Mouse (Mus musculus) kidney, postnatal 10 days (tissue): ENCODE data around the gene Kcnj4.

Experiments used
- DNase-seq: peaks from one replicate; pipeline ENCODE4 v3.0.0; 2021; ENCODE audit warnings: mixed read lengths

Kcnj4 gene

GRCm38 (mm10) chr15:79455106-79455810 lies 49.8 kb downstream of the Kcnj4 start, which contains the start of gene Csnk1e:
Gene Csnk1e, minus strand, starts transcription at chr15:79455566.
- DNase-seq = peak; percentile 85

- DNase-seq = no peak
Observed at GRCm38 (mm10) chr15:79453831-79454230, 51.2 kb downstream of the Kcnj4 start.

DNA sequence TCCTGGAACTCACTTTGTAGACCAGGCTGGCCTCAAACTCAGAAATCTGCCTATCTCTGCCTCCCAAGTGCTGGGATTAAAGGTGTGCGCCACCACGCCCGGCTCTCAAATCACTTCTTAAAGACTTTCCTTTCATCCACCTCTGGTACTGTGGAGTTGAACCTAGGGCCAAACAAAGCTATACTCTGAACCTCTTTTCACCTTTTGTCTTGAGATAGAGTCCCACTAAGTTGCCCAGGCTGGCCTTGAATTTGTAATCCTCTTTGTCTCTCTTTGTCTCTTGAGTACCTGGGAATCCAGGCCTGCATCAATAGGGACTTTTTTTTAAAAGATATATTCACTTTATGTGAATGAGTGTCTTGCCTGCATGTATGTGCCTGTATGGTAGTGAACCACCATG lies 57.0 kb downstream of the Kcnj4 start:
- no peak for DNase-seq

DNA sequence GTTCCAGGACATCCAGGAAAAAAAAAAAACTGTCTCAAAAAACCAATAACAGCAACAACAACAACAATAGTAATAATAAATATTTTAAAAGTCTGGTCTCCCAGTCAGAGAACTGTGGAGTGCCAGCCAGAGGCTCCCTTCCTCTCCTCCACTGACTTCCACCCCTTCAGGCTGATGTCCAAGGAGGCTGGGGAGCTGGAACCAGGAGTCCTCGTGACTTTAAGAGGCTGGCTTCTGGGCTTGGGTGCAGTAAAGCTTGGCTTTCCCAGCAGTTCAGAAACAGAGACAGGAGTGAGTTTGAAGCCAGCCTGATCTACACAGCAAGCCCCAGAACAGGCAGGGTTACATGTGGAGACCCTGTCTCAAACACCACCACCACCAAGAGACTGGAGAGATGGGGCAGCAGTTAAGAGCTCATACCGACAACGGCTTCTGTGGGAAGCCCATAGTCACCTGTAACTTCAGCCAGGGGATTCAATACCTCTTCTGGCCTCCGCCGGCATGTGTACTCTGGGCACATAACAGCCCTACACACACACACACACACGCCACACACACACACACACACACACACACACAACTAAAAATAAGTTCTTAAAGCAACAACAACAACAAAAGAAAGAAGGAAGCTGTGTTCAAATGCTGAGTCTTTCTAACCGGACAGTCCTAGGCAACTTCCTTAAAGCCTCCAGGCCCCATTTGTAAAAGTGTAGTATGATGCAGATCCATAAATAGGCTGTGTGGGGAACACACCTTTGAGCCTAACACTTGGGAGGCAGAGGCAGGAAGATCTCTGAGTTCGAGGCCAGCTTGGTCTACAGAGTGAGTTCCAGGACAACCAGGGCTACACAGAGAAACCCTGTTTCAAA lies 59.0 kb downstream of the Kcnj4 start:
- no peak for DNase-seq

DNA sequence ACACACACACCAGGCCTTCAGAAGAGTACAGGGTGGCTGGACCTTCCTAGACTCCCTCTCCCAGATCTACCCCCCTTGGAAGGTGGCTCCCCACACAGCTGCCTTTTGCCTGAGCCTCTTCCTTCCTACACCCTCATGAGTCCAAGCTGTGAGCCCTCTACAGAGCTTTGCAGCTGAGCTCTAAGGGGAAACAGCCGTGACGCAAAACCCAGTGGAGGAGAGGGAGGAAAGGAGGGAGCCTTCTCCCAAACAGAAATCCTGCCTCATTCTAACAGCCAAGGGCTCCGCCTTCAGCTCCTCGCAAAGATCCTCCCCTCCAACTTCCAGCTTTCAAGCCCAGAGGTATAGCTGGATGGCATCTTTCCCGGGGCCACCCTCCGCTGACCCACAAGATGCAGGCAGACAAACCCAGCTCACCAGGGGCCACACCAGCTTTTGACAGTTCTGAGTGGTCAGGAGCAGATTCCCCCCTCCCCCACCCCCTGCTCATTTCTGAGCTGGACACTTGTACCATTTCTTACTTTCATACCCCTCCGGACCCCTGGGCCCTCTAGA lies 61.1 kb downstream of the Kcnj4 start:
- DNase-seq = no peak

- DNase-seq = no peak
Observed at GRCm38 (mm10) chr15:79442961-79443518, 62.0 kb downstream of the Kcnj4 start.

DNA sequence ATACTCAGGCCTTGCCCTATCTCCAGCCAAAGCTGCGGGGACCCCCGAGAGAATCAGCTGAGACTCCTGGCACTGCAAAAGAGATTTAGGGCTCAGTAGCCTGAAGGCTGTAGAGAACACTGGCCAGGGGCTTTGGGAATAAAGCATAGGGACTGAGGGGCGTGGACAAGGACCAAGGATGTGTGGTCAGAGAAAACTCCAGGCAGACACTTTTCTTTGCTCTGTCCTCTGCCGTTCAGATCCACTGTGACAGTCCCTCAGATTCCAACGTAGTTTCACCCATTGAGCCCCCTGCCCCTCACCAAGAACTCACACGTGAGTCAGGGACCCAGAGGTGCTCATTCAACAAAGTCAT lies 62.8 kb downstream of the Kcnj4 start:
- no peak for DNase-seq

DNA sequence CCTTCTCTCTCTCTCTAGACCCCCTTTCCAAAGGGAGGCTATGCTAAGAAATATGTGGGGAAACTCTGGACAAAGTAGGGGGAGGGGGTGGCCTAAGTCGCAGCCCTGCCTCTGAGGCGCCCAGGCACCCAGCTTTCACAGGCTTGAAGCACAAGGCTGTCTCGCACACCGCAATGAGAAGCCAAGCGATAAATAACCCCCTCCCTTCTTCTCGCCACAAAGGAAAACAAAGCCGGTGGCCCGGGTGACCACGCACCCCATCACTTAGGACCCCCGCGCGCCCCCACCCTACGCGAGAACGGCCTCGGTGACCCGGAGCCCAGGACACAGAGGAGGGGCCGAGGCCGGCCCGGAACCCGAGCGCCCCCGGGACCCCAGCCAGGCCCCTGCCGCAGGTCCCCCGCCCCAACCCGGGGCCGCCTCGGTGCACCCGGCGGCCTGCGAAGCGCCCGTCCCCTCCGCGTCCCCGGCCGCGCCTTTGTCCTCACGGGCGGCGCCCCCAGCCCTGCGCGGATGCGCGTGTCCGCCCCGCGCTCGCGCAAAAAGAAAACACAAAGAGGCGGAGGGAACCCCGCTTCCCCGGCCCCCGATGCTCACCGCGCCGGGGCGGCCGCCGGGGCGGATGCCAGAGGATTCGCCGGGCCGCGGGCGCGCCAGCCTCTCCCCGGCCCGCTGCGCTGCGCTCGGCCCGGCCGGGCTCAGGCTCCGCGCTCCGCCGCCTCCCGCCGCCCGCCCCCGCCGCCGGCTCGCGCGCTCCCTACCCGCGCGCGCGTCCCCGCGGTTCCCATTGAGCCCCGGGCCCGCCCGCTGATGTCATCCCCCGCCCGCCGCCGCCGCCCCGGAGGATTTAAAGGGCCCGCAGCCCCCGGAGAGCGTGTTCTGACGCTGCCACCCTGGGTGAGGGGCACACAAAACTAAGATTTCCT lies 63.4 kb downstream of the Kcnj4 start:
- peak; percentile 92 for DNase-seq

- peak; percentile 29 for DNase-seq
Observed at GRCm38 (mm10) chr15:79440651-79441330, 64.2 kb downstream of the Kcnj4 start.

DNA sequence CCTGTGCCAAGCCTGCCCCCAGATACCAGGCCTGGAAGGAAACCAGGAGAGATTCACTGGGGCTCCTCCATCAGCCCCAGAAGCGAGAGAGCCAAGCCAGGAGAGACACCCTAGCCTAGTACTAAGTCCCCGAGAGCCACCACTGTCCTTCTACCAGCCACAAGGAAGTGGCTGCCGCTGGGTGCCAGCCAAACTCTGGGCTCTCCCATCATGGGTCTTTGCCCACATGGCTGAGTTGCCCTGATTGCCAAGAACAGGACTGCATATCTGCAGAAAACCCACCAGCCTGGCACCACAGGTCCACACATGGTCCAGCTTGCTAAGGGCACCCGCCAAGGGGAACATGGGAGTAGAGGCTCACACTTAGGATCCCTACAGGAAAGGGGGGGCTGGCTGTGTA lies 64.8 kb downstream of the Kcnj4 start:
- DNase-seq = peak; percentile 67

DNA sequence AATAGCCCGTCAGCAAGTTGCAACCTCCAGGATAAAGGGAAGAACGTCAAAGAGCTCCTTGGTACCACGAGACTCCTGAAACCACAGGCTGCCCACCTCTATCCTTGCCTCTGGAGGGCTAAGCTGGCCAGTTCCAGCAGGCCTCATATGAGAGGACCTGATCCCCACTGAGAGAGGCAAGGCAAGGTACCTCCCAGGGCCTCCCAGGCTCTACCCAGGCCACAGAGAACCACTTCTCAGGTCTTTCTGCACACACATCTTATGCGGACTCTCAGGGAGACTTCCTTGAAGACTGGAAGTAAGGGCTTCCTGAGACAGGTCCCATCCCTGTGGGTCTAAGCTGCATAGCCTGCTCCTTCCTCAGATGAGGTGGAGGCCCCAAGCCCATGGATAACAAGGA lies 65.7 kb downstream of the Kcnj4 start:
- DNase-seq = no peak

- no peak for DNase-seq
Observed at GRCm38 (mm10) chr15:79438816-79439215, 66.2 kb downstream of the Kcnj4 start.

DNA sequence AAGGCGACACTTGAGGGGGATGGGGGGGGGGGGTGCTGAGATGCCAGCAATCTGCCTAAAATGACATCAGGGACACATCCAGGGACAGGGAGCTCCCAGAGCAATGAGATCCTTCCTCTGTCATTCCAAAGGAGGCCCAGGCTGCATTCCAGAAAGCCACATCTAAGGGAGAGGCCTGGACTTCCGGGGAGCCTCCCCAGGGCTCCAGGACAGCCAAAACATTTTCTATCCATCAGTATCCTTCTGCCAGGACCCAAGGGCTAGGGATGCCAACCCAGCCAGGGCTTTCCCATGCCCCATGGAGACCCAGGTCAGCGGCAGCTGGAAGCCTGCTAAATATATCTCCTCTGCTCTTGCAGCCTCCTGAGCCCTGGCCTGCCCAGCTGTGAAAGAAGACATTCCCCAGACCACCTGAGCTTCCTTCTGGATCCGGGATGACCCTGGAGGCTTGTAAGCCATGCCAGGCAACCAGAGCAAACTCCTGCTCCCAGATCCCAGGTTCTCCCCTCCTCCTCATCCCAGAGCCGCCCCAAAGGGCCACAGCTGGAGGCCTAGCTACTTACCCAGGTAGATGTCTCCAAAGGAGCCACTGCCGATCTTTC lies 66.7 kb downstream of the Kcnj4 start:
- peak; percentile 53 for DNase-seq

DNA sequence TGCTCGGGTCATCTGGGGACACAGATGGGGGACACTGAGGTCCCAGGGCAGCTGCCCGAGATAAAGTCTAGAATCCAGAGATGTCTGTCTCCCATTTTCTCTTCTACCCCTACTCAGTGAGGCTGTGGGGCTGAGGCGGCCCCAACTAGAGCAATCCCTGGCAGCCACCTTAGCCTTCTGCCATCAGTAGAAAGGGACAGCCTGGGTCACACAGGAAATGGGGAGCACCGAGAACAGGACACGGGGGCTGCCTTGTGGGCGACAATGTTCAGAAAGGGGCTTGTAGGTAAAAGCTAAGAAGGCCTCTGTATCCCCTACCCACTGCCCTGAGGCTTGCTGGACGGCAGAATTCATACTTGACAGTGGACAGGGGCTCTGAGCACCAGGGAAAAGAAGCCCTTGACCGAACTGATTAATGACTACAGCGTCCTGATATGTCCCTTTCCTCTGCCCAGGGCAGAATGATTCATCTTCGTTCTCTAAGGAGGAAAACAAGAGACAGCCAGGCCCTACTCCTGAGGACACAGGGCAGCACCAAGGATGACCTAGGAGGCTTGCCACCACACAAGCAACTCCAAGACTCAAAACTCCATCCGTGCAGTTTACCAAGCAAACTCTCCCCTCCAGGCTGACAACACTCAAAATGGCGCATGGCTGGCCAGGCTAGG lies 67.4 kb downstream of the Kcnj4 start:
- DNase-seq = no peak

- peak; percentile 63 for DNase-seq
Observed at GRCm38 (mm10) chr15:79436481-79436921, 68.5 kb downstream of the Kcnj4 start.

DNA sequence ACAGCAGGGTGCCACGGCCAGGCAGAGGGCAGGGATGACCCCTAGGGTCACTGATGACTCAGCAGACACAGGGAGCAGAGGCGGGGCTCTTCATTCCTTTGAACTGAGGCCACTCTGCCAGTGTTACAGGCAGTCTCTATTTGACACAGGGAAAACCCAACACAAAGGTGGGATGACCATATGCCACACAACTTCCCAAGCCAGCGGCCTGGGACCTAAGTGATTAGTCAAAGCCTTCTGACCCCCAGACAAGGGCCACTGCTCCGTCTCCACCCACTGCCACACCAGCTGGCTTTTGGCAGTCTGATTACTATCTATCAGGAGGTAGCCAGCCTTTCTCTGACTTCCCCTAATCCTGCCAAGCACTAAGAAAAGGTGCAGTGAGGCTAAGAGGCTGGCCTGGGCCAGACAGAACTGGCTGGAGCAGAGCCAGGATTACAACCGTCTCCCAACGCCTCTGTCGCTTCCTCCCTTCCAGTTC lies 69.8 kb downstream of the Kcnj4 start:
- DNase-seq = peak; percentile 78
